Mouse (Mus musculus) liver, adult 2 months (tissue): Measurements from ENCODE around the gene Pwwp2b.

Experiments
- CTCF ChIP-seq: fragments of 200-500 bp; IDR thresholded peaks from 2 replicates; pipeline ENCODE4 v1.5.1; 2011; ENCODE audit warnings: low read depth, low read length, control low read depth
- POLR2A ChIP-seq: fragments of 200-500 bp; IDR thresholded peaks from 2 replicates; pipeline ENCODE4 v1.6.1; 2011; ENCODE audit warnings: low read length, control low read depth; ENCODE audit not compliant: insufficient read depth; ENCODE audit errors: extremely low read depth

DNA sequence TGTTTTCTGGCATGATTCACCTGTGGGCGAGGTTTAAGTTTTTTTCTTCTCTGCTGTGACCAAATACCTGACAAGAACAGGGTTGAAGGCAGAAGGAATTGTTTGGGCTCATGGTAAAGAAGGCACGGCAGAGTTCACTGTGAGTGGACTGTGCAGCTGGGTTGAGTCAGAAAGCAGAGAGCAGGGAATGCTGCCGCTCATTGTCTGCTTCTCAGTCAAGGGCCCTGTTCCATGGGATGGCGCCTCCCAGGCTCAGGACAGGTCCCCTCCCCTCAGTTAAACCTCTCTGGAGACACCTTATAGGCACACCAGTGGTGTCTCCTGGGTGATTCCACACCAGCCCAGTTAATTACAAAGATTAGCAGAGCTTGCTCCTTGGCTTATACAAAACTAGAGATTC is 25.9 kb upstream of the Pwwp2b start:
- TF ChIP-seq POLR2A (no peak), CTCF (no peak)
